Mouse (Mus musculus) stomach, embryonic 15.5 days (tissue): Measurements from ENCODE around the gene Ints2. TPM values are rescaled to one million over a fixed set of nuclear protein-coding genes. Genes with fewer than 3 reads are reported as not detected.
"Not testable (repeated sequence)": the region's sequence is repeated elsewhere in the genome, so short reads cannot be mapped to it uniquely, and the experiment has no call there.

Experiments
- ATAC-seq: fragments of 200-750 bp; cut with Nextera tagmentation; 2 replicates; pipeline ENCODE4 v1.8.0; 2017; ENCODE audit warnings: low read depth, moderate number of reproducible peaks, moderate TSS enrichment; ENCODE audit not compliant: insufficient read depth, low FRiP score
- H3K27ac ChIP-seq: fragments of 300-500 bp; sonication (generic); 2 replicates; pipeline ENCODE4 v1.5.1; 2015; ENCODE audit warnings: mild to moderate bottlenecking, inconsistent platforms
- H3K27me3 ChIP-seq: fragments of 300-500 bp; sonication (generic); replicated peaks from 2 replicates; pipeline ENCODE4 v1.6.1; 2015; ENCODE audit warnings: inconsistent platforms
- H3K36me3 ChIP-seq: fragments of 300-500 bp; sonication (generic); 2 replicates; pipeline ENCODE4 v1.6.1; 2015; ENCODE audit warnings: inconsistent platforms
- H3K4me1 ChIP-seq: fragments of 300-500 bp; sonication (generic); 2 replicates; pipeline ENCODE4 v1.6.1; 2015; ENCODE audit warnings: inconsistent platforms
- H3K4me2 ChIP-seq: fragments of 300-500 bp; sonication (generic); 2 replicates; pipeline ENCODE4 v1.6.1; 2015; ENCODE audit warnings: mild to moderate bottlenecking, inconsistent platforms
- H3K4me3 ChIP-seq: fragments of 300-500 bp; sonication (generic); replicated peaks from 2 replicates; pipeline ENCODE4 v1.5.1; 2015; ENCODE audit warnings: inconsistent platforms
- H3K9ac ChIP-seq: fragments of 300-500 bp; sonication (generic); 2 replicates; pipeline ENCODE4 v1.6.1; 2015; ENCODE audit warnings: inconsistent platforms
- H3K9me3 ChIP-seq: fragments of 300-500 bp; sonication (generic); 2 replicates; pipeline ENCODE4 v1.6.1; 2016; ENCODE audit warnings: inconsistent platforms
- WGBS: fragments of 180-500 bp; shearing (Covaris S2); methylation state at CpG from one replicate; pipeline ENCODE4 v1.1.7; 2015; 5-methylcytosine and 5-hydroxymethylcytosine counted together
- polyA plus RNA-seq: library from polyadenylated mRNA; unstranded; fragments of >200 nt; fragmentation: Nextera tagmentation; extraction: Ambion mirVana; gene quantifications from 2 replicates; pipeline ENCODE4 v1.2.1, GENCODE M21; 2015

Ints2 gene
- 21.4 and 24.8 TPM in 2 replicates for polyA plus RNA-seq

GRCm38 (mm10) chr11:86257460-86258076 is at the start of gene Ints2:
TSS of gene Ints2 (minus strand) at chr11:86257575.
- no peaks in the 10 kb centered on the region for H3K9me3 ChIP-seq
- ATAC-seq = peak; percentile 91
- peak within 1 kb of the TSS; percentile 60 for H3K9ac ChIP-seq
- WGBS = 6% methylated on average over 32 of the region's 32 CpGs
- H3K27ac ChIP-seq = peak within 1 kb of the TSS; percentile 73
- no peaks in the 10 kb centered on the region; the same call in 1 of the 2 replicates for H3K4me1 ChIP-seq
- peak within 1 kb of the TSS; percentile 73 for H3K4me3 ChIP-seq
- peak within 1 kb of the TSS; percentile 64 for H3K4me2 ChIP-seq
- H3K27me3 ChIP-seq = no peaks in the 10 kb centered on the region
- peaks cover 3% of the 10 kb centered on the region; the same call in 1 of the 2 replicates for H3K36me3 ChIP-seq

- ATAC-seq, H3K4me1 ChIP-seq, H3K9me3 ChIP-seq, H3K9ac ChIP-seq, H3K27me3 ChIP-seq, H3K4me2 ChIP-seq, H3K27ac ChIP-seq, H3K4me3 ChIP-seq: not testable (repeated sequence)
- WGBS = 94% methylated on average over 10 of the region's 10 CpGs
- peaks cover 13% of the 10 kb centered on the region for H3K36me3 ChIP-seq
These were observed 34.8 kb upstream of the Ints2 start for GRCm38 (mm10) chr11:86292201-86292600.

GRCm38 (mm10) chr11:86291714-86292113 is 34.3 kb upstream of the Ints2 start:
- no peak overlapping the region for H3K27ac ChIP-seq
- no peak overlapping the region for H3K9ac ChIP-seq
- ATAC-seq = no peak
- no peaks in the 10 kb centered on the region for H3K4me1 ChIP-seq
- H3K9me3 ChIP-seq = no peaks in the 10 kb centered on the region
- no peak overlapping the region for H3K4me3 ChIP-seq
- no peaks in the 10 kb centered on the region for H3K27me3 ChIP-seq
- no peak overlapping the region for H3K4me2 ChIP-seq
- peaks cover 13% of the 10 kb centered on the region for H3K36me3 ChIP-seq
- WGBS = 93% methylated on average over 6 of the region's 6 CpGs

GRCm38 (mm10) chr11:86285729-86286128 is 28.4 kb upstream of the Ints2 start:
- Histone ChIP-seq H3K27me3 (no peaks in the 10 kb centered on the region), H3K27ac (no peak overlapping the region), H3K4me2 (no peak overlapping the region), H3K9me3 (no peaks in the 10 kb centered on the region), H3K4me1 (no peaks in the 10 kb centered on the region), H3K4me3 (no peak overlapping the region), H3K9ac (no peak overlapping the region), H3K36me3 (peaks cover 25% of the 10 kb centered on the region)
- WGBS = 80% methylated on average over 8 of the region's 8 CpGs
- peak; percentile 65 for ATAC-seq

- no peak for ATAC-seq
- Histone ChIP-seq H3K4me2 (no peak overlapping the region), H3K9ac (no peak overlapping the region), H3K36me3 (peaks cover 32% of the 10 kb centered on the region; the same call in 1 of the 2 replicates), H3K27ac (no peak overlapping the region), H3K27me3 (no peaks in the 10 kb centered on the region), H3K9me3 (no peaks in the 10 kb centered on the region), H3K4me1 (no peaks in the 10 kb centered on the region), H3K4me3 (no peak overlapping the region)
- WGBS = 95% methylated on average over 6 of the region's 6 CpGs
These were observed 21.2 kb upstream of the Ints2 start for GRCm38 (mm10) chr11:86278442-86279102.

GRCm38 (mm10) chr11:86257054-86257453 is 321 bp downstream of the Ints2 start:
- Histone ChIP-seq H3K4me3 (peak overlapping the region; percentile 73), H3K4me2 (peak overlapping the region; percentile 64), H3K27ac (peak overlapping the region; percentile 66), H3K27me3 (no peaks in the 10 kb centered on the region), H3K9ac (peak overlapping the region; percentile 60), H3K4me1 (no peaks in the 10 kb centered on the region; the same call in 1 of the 2 replicates), H3K9me3 (no peaks in the 10 kb centered on the region), H3K36me3 (peaks cover 4% of the 10 kb centered on the region)
- peak; percentile 19; the same call in 1 of the 2 replicates for ATAC-seq
- WGBS = under 1% methylated on average over 22 of the region's 22 CpGs

- Histone ChIP-seq H3K36me3 (peaks cover 14% of the 10 kb centered on the region), H3K9ac (no peak overlapping the region), H3K4me1 (no peaks in the 10 kb centered on the region; the same call in 1 of the 2 replicates), H3K27ac (no peak overlapping the region), H3K4me3 (no peak overlapping the region), H3K4me2 (no peak overlapping the region), H3K27me3 (no peaks in the 10 kb centered on the region), H3K9me3 (no peaks in the 10 kb centered on the region)
- 63% methylated on average over 1 of the region's 1 CpGs for WGBS
- ATAC-seq = no peak
These were observed 4.0 kb downstream of the Ints2 start for GRCm38 (mm10) chr11:86253342-86253741.

GRCm38 (mm10) chr11:86232446-86232845 is 24.9 kb downstream of the Ints2 start:
- Histone ChIP-seq H3K4me2 (no peak overlapping the region), H3K9ac (no peak overlapping the region), H3K36me3 (peaks cover 20% of the 10 kb centered on the region), H3K4me3 (no peak overlapping the region), H3K27me3 (no peaks in the 10 kb centered on the region), H3K27ac (no peak overlapping the region), H3K4me1 (no peaks in the 10 kb centered on the region), H3K9me3 (no peaks in the 10 kb centered on the region)
- ATAC-seq = no peak
- WGBS = 73% methylated on average over 4 of the region's 4 CpGs

- ATAC-seq = no peak
- Histone ChIP-seq H3K4me2 (no peak overlapping the region), H3K27me3 (no peaks in the 10 kb centered on the region), H3K9me3 (no peaks in the 10 kb centered on the region), H3K9ac (no peak overlapping the region), H3K36me3 (peaks cover 20% of the 10 kb centered on the region), H3K4me1 (no peaks in the 10 kb centered on the region), H3K4me3 (no peak overlapping the region), H3K27ac (no peak overlapping the region)
- WGBS = 94% methylated on average over 13 of the region's 13 CpGs
These were observed 25.5 kb downstream of the Ints2 start for GRCm38 (mm10) chr11:86231781-86232350.

- Histone ChIP-seq H3K4me2 (no peak overlapping the region), H3K9me3 (no peaks in the 10 kb centered on the region), H3K27me3 (no peaks in the 10 kb centered on the region), H3K9ac (no peak overlapping the region), H3K36me3 (peaks cover 14% of the 10 kb centered on the region), H3K4me1 (no peaks in the 10 kb centered on the region), H3K27ac (no peak overlapping the region), H3K4me3 (no peak overlapping the region)
- 88% methylated on average over 8 of the region's 8 CpGs for WGBS
- no peak for ATAC-seq
These were observed 30.7 kb downstream of the Ints2 start for GRCm38 (mm10) chr11:86226646-86227180.

GRCm38 (mm10) chr11:86225761-86226160 is 31.6 kb downstream of the Ints2 start:
- no peaks in the 10 kb centered on the region for H3K27me3 ChIP-seq
- no peak overlapping the region for H3K4me3 ChIP-seq
- no peak overlapping the region for H3K9ac ChIP-seq
- H3K36me3 ChIP-seq = peaks cover 8% of the 10 kb centered on the region; the same call in 1 of the 2 replicates
- no peak for ATAC-seq
- no peaks in the 10 kb centered on the region for H3K4me1 ChIP-seq
- H3K27ac ChIP-seq = no peak overlapping the region
- 86% methylated on average over 4 of the region's 4 CpGs for WGBS
- H3K9me3 ChIP-seq = no peaks in the 10 kb centered on the region
- no peak overlapping the region for H3K4me2 ChIP-seq

GRCm38 (mm10) chr11:86211803-86212202 is 45.6 kb downstream of the Ints2 start:
- H3K36me3 ChIP-seq = peaks cover 24% of the 10 kb centered on the region
- no peak overlapping the region for H3K9ac ChIP-seq
- no peak for ATAC-seq
- H3K4me2 ChIP-seq = no peak overlapping the region
- no peaks in the 10 kb centered on the region for H3K9me3 ChIP-seq
- no peak overlapping the region for H3K4me3 ChIP-seq
- WGBS = 72% methylated on average over 1 of the region's 1 CpGs
- H3K27ac ChIP-seq = no peak overlapping the region
- H3K27me3 ChIP-seq = no peaks in the 10 kb centered on the region
- H3K4me1 ChIP-seq = no peaks in the 10 kb centered on the region
